Mouse (Mus musculus) ovary, postnatal 14 days (tissue): ENCODE measurements around the gene Tdp2.

Experiments used
- DNase-seq: peaks from one replicate; pipeline ENCODE4 v3.0.0; 2022; ENCODE audit warnings: low spot score

Gene Tdp2

DNA sequence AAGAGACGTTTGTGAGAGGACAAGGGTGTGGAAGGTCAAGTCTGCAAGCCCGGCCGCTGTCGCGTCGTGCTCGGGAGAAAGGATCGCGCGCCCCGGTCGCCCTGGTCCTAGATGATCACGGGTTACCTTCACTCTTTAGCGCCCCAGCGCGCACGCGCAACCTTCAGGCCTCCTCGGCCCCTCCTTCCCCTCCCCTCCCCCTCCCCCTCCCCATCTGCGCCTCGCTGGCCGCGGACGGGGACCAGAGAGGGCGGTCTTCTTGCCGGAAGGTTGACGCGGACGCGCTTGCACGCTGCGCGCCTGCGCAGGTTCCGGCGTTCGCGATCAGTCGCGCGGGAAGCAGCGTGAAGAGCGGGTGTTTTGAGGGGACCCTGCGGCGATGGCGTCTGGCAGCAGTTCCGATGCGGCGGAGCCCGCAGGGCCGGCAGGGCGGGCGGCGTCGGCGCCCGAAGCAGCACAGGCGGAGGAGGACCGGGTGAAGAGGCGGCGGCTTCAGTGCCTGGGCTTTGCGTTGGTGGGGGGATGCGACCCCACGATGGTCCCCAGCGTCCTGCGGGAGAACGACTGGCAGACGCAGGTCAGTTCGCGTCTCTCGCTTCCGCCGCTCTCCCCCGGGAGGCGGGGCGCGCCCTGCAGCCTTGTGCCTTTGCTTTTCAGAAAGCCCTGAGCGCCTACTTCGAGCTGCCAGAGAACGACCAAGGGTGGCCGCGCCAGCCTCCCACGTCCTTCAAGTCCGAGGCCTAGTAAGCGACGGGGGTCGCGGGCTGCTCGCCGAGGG is at the start of gene Tdp2, which contains the start of gene Acot13:
Gene Tdp2 (plus strand): TSS at position 327 of the 778 bp plus-strand sequence.
Gene Acot13 (minus strand): TSS at position 188 of the 778 bp plus-strand sequence.
- DNase-seq, result peak; percentile 85

DNA sequence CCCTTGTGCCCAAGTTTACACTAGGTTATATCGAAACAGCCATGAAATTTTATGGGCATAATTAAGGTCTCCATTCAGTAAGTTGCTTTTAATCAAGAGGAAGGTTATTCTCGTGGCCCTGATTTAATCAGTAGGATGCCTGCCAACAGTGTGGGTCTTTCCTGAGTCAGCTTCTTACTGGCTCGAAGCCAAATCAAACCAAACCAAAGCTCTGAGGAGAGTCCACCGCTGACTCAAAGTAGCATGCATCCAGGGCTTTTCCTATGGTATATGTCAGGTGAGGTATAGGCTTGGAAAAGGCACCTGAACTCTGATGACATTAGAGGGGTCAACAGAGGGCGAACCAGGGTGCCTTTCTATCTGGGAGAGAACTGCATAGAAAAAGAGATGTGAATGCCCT is 49.6 kb upstream of the Tdp2 start:
- DNase-seq, result no peak

DNA sequence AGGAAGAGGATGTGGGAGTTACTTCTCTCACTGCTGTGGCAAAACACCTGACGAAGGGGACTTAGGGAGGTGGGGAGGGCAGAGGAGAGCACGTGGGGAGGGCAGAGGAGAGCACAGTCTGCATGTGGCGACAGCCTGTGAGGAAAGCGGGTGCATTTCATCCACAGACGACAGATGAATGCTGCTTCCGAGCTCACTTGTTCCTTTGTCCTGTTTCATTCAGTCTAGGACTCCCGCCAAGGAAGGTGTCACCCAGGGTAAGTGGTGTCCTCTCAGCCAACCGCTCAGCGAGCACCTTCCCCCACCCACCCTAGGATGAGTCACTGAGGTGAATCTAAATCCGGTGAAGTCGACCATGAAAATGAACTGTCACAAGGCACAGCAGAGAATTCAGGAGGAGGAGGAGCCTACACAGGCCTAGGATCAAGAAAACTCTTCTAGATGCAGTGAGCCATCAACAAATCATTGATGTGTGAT is 45.4 kb upstream of the Tdp2 start:
- no peak for DNase-seq

DNA sequence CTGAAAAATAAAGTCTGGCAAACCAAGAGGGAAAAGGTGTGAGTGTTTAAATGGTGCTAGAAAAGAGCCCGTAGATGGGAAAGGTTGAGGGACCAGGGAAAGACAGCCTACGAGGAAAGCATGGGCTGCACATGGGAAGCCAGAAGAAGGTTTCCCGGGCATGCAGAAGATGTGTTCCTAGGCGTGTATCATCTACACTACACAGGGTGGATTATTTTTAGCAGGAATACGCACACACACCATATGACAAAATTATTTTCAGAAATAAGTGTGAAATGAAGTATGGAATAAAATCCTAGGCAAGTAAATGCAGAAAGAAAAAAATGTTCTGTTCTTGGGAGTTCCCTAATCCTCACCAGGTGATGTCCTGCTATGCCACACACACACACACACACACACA is 44.0 kb upstream of the Tdp2 start:
- no peak for DNase-seq

DNA sequence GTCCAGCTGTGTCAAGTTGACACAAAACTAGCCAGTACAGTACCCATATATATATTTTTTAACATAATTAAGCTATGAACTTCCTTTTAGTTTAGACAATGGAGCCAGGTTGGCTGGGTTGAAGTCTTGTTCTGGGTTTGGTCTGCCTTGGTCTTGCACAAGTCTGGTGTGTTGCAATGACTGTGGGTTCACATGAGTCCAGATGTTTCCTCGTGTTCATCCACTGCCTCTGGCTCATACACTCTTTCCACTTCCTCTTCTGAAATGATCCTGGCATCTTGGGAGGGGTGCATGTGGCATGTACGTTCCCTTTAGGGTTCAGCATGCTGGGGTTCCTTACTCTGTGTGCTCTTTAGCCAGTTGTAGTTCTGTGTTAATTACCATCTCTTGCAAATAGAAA is 40.1 kb upstream of the Tdp2 start:
- no peak for DNase-seq

DNA sequence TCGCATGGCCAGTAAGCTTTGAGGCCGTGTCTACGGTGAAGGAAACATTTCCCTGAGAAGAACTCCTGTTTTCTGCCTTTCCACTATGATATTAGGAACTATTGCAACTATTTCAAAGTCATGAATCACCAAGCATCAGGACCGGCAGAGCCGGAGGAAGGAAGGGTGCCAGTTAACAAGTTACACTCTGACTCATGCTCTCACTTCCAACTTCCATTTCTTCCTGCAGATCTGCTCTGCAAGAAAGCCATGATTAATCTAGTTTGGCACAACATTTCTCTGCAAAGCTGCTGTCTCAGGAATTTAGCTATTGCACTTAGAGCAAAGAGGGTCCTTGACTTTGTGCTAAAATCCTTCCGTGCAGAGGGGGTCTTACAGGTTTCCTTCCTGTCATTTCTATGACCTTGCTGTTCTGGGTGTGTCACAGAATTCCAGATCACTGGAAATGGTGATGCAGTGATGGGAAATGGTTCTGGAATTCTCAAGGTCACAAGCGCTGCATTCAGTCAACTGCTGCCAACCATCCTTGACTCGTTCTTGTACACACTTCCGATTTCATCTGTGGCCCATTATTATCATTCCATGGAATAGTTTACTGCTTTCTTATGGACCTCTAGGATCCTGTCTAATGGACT is 39.0 kb upstream of the Tdp2 start:
- no peak for DNase-seq

DNA sequence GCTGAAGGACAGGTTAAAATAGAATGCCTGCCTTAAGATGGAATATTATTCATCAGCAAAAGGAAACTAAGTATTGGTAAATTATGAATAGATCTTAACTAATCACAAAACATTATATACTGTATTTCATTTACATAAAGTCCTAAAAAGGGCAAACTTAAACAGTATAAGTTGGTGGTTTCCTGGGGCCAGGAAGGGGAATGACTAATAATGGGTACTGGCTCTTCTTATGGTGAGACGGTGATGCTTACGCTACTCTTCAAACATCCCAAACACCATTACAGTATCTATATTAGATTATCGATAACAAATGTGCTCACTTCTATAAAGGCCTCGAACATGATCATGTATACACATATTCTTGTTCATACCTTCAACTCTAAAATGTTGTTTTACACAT is 32.8 kb upstream of the Tdp2 start:
- DNase-seq, result no peak

DNA sequence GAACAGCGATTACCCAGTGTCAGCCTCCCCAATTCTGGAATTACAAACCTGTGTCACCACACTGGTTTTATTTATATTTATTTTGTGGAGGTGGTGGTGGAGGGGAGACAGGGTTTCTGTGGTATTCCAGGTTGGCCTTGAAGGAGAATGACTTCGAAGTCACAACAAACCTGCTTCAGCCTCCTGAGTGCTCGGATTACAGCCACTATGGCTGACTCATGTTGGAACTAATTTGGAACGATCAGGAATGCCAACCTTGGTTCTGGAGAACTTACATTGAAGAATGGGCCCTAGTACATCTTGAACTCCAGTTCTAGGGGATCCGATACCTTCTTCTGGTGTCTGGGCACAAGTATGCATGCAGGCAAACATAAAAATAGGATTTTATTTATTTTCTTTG is 32.1 kb upstream of the Tdp2 start:
- DNase-seq, result no peak

DNA sequence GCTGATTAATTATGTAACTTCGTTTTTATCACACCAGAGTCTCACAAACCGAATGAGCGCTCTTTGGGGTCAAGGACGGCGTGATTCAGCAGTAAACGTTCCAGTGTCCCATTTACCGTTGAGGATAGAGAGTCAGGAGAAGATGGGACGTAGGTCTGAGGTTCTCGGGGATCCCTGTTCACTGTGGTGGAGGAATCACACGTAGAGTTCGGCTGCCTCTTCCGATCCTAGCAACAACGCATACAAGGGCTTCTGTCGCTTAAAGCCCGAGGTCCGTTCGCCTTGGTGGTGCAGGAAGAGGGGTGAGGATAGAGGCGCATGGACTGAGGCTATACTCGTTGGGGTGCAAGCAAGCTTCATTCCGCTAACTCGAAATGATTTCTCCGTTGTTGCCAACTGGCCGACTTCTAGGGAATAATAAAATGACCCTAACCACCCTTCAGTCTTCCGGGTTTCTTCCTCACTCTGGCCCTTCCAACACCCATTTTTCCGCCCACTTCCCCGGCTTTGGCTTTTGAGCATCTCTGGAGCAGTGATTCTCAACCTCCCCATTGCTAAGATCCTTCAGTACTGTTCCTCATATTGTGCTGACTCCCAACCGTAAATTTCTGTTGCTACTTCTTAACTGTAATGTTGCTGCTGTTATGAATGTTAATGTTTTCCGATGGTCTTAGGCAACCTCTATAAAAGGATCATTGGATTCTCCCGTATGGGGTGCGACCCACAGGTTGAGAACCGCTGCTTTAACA is 31.4 kb upstream of the Tdp2 start:
- no peak for DNase-seq

DNA sequence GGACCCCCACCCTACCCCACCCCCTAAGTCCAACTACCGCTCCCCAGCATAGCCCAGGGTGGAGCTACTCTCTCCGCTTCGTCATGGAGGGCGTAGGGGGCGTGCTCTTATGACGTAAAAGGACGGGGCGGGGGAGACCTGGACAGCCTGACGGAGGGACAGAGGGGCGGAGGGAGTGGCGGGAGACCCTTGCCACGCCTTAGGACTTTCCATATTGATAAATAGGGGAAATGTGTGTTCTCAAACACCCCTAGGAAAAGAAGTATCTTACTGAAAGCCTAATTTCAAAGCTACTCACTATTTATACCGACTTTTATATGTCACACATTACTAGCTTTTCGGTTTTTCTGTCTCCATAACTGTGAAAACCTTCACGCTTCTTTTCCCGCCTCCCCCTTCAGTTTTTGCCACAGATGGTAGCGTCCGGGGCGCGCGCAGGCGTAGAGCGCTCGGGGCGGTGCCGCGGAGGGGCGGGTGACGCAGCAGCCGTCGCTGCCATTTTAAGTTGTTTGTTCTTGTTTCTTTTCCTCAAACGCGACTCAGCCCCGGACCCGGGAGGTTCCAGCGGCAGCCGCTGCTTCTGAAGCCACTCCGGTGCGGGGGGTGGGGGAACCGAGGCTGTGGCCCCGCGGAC is 30.7 kb upstream of the Tdp2 start:
- peak; percentile 95 for DNase-seq

DNA sequence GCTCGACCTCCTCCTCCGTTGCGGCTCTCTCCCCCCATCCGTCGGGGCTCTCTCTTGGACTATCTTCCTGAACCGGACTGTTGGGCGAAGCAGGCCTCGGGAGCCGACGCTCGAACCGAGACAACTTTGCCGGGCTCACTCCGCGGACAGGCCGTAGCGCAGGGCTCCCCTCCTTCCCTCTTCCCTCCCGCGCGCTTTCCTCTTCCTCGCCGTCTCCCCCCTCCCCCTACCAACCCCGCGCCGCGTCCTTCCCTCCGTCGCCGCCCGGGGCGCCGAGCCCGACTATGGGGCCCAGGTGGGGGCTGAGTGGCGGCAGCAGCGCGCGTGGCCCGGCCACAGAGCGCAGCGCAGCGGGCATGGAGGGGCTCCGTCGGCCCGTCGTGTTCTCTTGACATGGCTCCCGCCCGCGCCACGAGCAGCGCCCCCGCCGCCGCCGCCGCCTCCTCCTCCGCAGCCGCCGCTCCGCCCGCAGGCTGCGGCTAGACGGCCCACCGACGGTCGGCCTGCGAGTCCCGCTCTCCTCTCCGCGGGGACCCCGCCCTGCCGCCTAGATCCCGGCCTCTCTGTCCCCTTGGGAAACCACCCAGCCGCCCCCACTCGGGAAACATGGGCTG is 30.1 kb upstream of the Tdp2 start, which contains the start of gene BC005537:
Gene BC005537 (plus strand): TSS at position 350 of the 614 bp plus-strand sequence.
- DNase-seq, result peak; percentile 48

DNA sequence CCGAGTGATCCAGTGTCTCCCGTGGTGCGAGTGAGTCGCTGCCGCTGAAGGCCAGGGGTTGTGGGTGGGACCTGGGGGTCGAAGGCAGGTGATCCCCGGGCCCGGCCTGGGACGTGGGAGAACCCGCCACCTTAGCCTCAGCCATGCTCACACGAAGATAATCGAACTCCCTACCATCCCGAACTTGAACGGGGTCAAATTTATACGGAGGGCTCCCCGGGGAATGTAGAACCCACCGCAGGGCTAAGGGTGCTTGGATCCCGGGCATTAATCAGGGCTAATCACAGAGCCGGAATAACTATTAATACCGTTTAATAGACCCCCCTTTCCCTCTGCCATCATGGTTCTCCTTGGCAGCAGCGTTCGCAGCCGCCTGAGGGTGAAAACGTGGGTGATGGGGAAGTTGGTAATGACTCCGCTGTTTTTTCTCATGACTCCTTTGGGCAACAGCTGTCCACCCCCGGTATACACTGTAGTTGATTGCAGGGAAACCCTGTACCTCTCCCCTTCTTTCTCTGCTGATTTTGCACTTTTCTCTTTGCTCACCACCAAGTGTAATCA is 29.3 kb upstream of the Tdp2 start:
- no peak for DNase-seq

DNA sequence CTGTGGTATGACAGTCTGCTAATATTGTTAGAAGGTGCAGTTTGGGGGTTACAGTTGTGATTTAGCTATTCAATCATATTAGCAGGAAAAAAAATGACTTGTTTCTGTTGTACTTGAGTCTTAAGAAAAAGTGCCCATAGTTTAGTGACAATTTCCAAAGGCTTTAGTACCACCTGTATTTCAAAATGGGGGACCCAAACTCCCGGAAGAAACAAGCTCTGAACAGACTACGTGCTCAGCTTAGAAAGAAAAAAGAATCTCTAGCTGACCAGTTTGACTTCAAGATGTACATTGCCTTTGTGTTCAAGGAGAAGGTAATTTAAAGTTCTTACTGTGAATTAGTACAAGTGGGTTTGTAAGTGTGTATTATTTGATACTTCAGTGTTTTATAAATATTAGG is 28.3 kb upstream of the Tdp2 start:
- no peak for DNase-seq

DNA sequence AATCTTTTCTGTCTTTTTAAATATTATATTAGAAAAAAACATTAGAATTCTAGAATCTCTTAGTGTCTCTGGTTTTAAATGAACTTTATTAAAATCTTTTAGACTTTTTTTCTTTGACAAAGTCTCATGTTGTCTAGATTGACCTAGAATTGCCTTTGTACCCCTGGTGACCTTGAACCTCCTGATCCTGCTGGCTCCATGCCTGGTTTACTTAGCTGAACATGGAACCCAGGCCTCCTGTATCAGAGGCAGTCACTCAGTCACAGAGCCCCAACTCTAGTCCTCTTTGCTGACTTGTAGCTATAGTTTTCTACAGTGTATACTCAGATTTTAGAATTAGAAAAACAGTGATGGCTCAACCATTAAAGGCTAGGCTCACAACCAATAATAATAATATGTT is 25.4 kb upstream of the Tdp2 start:
- DNase-seq, result no peak

DNA sequence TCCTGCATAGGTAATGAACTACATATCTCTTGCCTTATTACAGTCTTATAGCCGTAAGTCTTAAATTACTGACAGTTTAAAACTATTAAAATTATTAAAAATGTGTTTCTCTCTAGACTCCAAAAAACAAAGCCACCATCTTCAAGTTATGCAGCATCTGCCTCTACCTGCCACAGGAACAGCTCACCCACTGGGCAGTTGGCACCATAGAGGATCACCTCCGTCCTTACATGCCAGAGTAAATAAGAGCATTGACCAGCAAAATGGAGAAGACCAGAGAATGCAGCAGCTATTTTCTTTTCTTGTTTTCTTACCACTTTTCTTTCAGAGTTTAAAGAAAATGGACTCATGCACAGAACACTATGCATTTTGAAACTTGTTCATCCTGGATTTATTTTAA is 19.0 kb upstream of the Tdp2 start:
- DNase-seq, result no peak

DNA sequence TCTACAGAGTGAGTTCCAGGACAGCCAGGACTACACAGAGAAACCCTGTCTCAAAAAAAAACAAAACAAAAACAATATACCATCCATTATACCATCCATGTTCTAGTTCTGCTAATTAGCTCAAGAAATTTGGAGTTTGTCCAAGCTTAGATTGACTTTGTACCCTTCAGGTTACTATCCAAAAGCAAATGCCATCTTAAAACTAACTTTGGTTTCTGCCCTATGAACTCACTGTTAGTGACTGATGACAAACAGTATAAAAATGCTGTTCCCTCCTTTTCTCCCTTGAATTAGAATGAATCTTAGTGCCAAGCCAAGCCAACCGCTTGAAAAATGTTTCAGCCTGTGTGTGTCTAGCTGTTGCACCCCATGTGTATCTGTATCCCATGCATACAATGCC is 16.9 kb upstream of the Tdp2 start:
- DNase-seq, result no peak

DNA sequence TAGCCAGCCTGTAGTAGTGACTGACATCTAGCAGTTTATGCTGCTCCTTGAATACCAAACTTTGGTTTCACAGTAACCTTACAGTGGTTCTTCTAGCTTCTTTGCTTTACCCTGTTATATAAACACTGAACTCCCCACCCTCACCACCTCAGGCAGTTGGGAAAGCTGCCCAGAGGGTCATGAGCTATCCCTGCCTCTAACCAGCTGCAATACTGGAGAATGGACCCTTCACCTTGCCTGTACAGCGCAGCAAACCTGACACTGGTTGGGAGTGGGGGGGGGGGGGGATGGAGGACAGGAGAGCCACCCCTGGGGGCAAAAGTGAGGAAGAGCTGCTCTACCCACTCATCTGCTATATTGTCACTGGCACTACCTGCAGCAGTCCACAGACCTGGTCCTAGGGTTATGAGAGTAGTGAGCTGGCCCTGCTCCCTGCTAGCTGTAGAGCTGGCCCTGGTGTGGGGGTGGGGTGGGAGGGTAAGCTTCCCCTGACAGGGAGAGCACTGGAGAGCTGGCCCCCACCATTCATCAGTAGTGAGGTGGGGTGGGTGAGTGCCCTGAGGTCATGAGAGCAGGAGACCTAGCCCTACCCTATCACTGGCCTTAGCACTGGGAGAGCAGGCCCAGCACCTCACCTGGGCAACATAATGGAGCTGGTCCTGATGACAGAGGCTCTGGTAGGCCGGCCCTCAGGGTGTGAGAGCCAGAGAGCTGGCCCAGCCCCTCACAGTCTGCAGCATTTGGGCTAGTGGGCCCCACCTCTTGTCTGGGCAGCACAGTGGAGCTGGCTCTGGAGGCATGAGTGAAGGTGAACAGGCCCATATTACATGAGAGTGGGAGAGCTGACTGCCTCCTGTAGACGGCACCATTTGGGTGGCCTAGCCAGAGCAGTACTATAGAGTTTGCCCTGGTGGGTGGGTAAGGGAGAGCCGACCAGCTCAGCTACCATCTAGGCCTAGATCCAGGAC is 15.1 kb upstream of the Tdp2 start:
- no peak for DNase-seq

DNA sequence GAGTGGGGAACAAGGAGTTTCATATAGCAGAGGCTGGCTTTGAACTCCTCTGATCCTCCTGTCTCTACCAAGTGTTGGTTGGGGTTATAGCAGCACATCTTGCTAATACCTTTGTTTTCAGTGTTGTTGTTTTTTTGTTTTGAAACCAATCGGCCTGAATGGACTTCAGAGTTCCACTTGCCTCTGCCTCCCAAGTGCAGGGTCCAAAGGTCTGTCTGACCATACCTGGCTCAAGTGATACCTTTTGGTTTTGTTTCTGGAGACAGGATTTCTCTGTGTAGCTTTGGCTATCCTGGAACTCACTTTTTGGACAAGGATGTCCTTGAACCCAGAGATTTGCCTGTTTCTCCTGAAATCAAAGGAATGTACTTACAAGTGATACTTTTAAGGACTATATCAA is 11.5 kb upstream of the Tdp2 start:
- DNase-seq, result no peak

DNA sequence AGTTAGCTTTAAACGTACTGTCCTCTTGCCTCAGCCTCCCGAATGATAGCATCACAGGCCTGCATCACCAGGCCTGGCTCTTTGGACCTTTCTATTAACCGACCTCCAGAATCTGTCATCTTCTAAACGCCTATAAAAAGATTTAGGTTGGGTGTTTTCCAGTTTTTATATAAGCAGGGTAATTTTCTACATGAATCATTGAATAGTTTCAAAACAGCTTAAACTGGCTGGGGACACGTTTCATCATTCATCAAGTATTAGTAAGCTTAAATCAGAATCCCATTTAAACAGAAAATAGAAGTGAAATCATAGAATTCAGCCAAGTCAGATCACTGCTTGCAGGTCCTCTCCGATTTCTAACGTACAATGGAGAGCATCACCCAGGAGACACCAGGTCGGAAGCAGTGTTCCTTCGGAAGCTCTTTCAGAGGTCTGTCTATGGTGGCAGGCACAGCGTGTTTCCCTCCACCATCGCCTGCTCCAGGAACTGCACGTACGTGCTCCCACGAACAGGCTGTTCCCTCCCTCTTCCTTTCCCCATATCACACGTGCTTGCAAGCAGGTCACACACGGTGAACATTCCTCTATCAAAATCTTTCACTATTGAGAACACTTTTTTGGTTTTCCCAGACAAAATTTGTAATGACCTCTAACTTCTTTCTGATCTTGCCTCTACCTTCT is 8.7 kb upstream of the Tdp2 start:
- no peak for DNase-seq

DNA sequence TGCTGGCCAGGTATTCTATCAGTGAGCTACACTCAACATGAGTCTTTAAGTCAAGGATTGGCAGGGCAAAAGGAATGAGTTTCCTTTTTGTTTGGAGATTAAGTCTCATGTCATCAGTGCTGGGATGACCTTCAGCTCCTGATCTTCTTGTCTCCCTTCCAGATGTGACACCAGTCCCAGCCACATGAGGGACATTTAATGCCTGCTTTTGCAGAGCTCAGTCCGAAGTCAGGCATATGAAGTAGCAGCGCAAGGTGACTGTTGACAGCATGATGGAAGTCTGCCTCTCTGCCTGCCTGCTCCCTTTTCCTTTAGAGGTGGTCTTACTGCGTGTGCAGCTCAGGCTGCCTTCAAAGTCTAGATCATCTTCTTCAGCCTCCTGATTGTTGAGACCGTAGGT is 6.8 kb upstream of the Tdp2 start:
- DNase-seq, result no peak
